Mouse (Mus musculus) mature B cell (primary cell): Measurements from ENCODE around the gene Vmn2r39.
"Not testable (repeated sequence)": the region's sequence is repeated elsewhere in the genome, so short reads cannot be mapped to it uniquely, and the experiment has no call there.

Experiments used
- in situ Hi-C: fragments of 300-500 bp; cut with MboI; formaldehyde crosslinking; loops from 2 replicates; pipeline ENCODE4 v1.14.3; 2019

The Vmn2r39 gene

DNA sequence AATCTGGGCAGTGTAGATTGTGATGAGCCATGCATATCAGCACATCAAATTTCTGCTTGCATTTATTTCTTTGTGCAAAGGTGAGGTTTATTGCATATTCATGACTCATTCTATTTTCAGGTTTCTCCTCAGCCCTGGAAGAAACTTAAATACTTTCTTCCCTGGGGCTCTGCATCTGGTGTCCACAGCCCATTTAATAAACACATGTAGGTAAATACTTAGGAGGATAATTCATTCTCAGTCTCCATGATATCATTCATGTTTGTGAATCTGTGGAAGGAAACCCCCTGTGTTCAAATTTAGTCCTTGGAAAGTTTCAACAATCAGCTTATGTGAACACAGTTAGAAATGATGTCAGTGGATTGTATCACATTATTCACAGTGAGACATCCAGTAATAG lies at the start of gene Vmn2r39:
Gene Vmn2r39 (minus strand): TSS at position 101 of the 400 bp plus-strand sequence.
- in situ Hi-C loops: not testable (repeated sequence)

GRCm38 (mm10) chr7:9065353-9065752 lies 34.8 kb upstream of the Vmn2r39 start:
- in situ Hi-C loops: not testable (repeated sequence)
